Mouse (Mus musculus) spleen, adult 2 months (tissue): Measurements from ENCODE around the gene Trim47.

Experiments
- CTCF ChIP-seq: fragments of 200-500 bp; IDR thresholded peaks from 2 replicates; pipeline ENCODE4 v1.5.1; 2011; ENCODE audit warnings: mild to moderate bottlenecking, inconsistent platforms; ENCODE audit not compliant: insufficient read depth, insufficient read length, insufficient replicate concordance; ENCODE audit errors: extremely low read depth
- POLR2A ChIP-seq: fragments of 200-500 bp; IDR thresholded peaks from 2 replicates; pipeline ENCODE4 v1.6.1; 2011; ENCODE audit warnings: low read depth, low read length, inconsistent platforms

DNA sequence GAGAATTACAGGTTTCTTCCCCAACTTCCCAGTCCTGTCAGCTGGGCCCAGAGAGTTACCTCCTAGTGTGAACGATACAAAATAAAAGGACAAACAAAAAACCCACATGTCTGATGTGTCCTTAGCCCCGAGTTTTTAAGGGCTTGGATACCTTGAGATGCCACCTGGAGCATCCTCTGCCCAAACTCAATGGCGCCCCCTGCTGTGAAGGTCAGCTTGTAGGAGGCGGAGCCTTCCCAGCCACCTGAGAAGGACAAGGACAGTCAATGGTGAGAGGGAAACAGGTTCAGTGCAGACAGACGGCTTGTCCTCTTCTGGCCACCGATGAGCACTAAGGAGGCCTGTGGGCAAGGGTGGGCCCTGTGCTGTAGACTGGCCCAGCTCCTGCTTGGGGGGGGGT, 45.9 kb downstream of the Trim47 start:
- TF ChIP-seq POLR2A (no peak), CTCF (peak; percentile 68; the same call in 1 of the 2 replicates)
